Mouse (Mus musculus): ENCODE measurements around the gene Vdr.

Vdr gene

GRCm38 (mm10) chr15:97910530-97910929 is at the start of gene Vdr:
Gene Vdr (minus strand): TSS chr15:97910630.
- DNase-seq (ENCODE audit: low read depth, low spot score) = no peak

- DNase-seq (ENCODE audit: low read depth, low spot score) = no peak
Observed at GRCm38 (mm10) chr15:97956416-97956815, 46.0 kb upstream of the Vdr start.

GRCm38 (mm10) chr15:97955742-97956141 is 45.3 kb upstream of the Vdr start:
- no peak for DNase-seq (ENCODE audit: low read depth, low spot score)

- DNase-seq (ENCODE audit: low read depth, low spot score) = no peak
Observed at GRCm38 (mm10) chr15:97955286-97955685, 44.9 kb upstream of the Vdr start.

GRCm38 (mm10) chr15:97954671-97955070 is 44.2 kb upstream of the Vdr start:
- no peak for DNase-seq (ENCODE audit: low read depth, low spot score)

- no peak for DNase-seq (ENCODE audit: low read depth, low spot score)
Observed at GRCm38 (mm10) chr15:97952889-97953189, 42.4 kb upstream of the Vdr start.

GRCm38 (mm10) chr15:97952137-97952888 is 41.9 kb upstream of the Vdr start:
- peak; percentile 65 for DNase-seq (ENCODE audit: low read depth, low spot score)

- no peak for DNase-seq (ENCODE audit: low read depth, low spot score)
Observed at GRCm38 (mm10) chr15:97950240-97950639, 39.8 kb upstream of the Vdr start.

GRCm38 (mm10) chr15:97949706-97950105 is 39.3 kb upstream of the Vdr start:
- DNase-seq (ENCODE audit: low read depth, low spot score) = no peak

- no peak for DNase-seq (ENCODE audit: low read depth, low spot score)
Observed at GRCm38 (mm10) chr15:97948720-97949119, 38.3 kb upstream of the Vdr start.

- DNase-seq (ENCODE audit: low read depth, low spot score) = no peak
Observed at GRCm38 (mm10) chr15:97945656-97946315, 35.4 kb upstream of the Vdr start.

- DNase-seq (ENCODE audit: low read depth, low spot score) = no peak
Observed at GRCm38 (mm10) chr15:97944919-97945574, 34.6 kb upstream of the Vdr start.

- DNase-seq (ENCODE audit: low read depth, low spot score) = no peak
Observed at GRCm38 (mm10) chr15:97943356-97943755, 32.9 kb upstream of the Vdr start.

GRCm38 (mm10) chr15:97942538-97942937 is 32.1 kb upstream of the Vdr start:
- no peak for DNase-seq (ENCODE audit: low read depth, low spot score)

- DNase-seq (ENCODE audit: low read depth, low spot score) = no peak
Observed at GRCm38 (mm10) chr15:97941306-97941705, 30.9 kb upstream of the Vdr start.

GRCm38 (mm10) chr15:97940088-97940487 is 29.7 kb upstream of the Vdr start:
- DNase-seq (ENCODE audit: low read depth, low spot score) = no peak

- DNase-seq (ENCODE audit: low read depth, low spot score) = no peak
Observed at GRCm38 (mm10) chr15:97938580-97938979, 28.1 kb upstream of the Vdr start.

GRCm38 (mm10) chr15:97932441-97932840 is 22.0 kb upstream of the Vdr start:
- DNase-seq (ENCODE audit: low read depth, low spot score) = no peak

- DNase-seq (ENCODE audit: low read depth, low spot score) = peak; percentile 69
Observed at GRCm38 (mm10) chr15:97929259-97929824, 18.9 kb upstream of the Vdr start.

GRCm38 (mm10) chr15:97927821-97928220 is 17.4 kb upstream of the Vdr start:
- DNase-seq (ENCODE audit: low read depth, low spot score) = no peak

- no peak for DNase-seq (ENCODE audit: low read depth, low spot score)
Observed at GRCm38 (mm10) chr15:97927018-97927417, 16.6 kb upstream of the Vdr start.

- DNase-seq (ENCODE audit: low read depth, low spot score) = no peak
Observed at GRCm38 (mm10) chr15:97922421-97922820, 12.0 kb upstream of the Vdr start.

GRCm38 (mm10) chr15:97921796-97922195 is 11.4 kb upstream of the Vdr start:
- no peak for DNase-seq (ENCODE audit: low read depth, low spot score)

Data from retina, postnatal 7 days (tissue).